ENCODE assay signal across 9 mouse cellular contexts in the genomic region with DNA sequence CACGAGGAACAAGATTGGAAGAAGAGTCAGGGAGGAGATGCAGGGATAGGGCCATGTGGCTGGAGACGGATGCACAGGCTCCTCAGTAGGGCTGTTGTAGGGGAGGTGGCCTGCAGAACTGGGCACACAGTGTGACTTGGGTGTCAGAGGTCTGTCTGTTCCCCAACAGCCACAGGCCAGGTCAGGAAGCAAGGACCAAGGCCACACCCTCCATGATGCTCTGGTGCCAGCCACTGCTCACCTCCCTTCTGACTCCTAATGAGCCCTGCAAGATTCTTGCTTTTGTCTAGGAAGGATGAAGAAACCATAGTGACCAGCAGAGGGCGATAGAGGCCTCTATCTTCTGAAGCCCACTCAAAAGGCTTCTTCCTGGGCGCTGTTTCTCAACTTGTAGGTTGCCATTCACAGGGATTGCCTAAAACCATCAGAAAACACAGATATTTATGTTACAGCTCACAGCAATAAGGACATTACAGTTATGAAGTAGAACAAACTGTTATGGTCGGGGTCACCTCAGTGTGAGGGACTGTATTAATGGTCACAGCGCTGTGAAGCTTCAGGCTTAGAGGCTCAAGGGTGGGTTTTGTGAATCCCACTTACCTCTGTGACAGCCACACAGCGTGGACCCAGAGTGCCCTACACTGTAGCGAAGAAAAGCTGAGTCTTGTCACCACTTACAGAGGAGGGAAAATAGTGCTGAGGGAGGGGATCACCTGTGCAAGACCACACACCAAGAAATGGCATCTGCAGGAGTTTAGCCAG. TPM values are rescaled to one million over a fixed set of nuclear protein-coding genes. Genes with fewer than 3 reads are reported as not detected.
DNase-seq lines count a peak whose midpoint lies in the region; ATAC-seq and TF ChIP-seq lines count a peak whose summit lies in the region.
"Had no signal": no experiment of that assay in that cellular context is flagged by ENCODE, and none has a peak within 500 bp of the region (broad histone marks: within the 10 kb centered on the region; RNA-seq: fewer than 3 reads in every experiment).

No protein-coding gene starts in this region.

- 0 out of 2 replicates have a peak, but pooled peaks cover 2% of the 10 kb centered on the region for H3K36me3 ChIP-seq in forebrain, embryonic 16.5 days (ENCODE audit: control insufficient read depth, insufficient read depth)
- peaks cover 99% of the 10 kb centered on the region for H3K36me3 ChIP-seq in liver, embryonic 14.5 days (replicated peaks; ENCODE audit: control insufficient read depth, insufficient read depth, low read depth)
- H3K36me3 ChIP-seq in neural tube, embryonic 13.5 days: peaks cover 85% of the 10 kb centered on the region

- WGBS in cerebellum, adult 2 months: 48% methylated on average over 8 of the region's 8 CpGs
- 56% methylated on average over 8 of the region's 8 CpGs for WGBS in forebrain, embryonic 16.5 days
- WGBS in liver, embryonic 14.5 days (ENCODE audit: insufficient replicate concordance): 68% methylated on average over 8 of the region's 8 CpGs
- 64% methylated on average over 8 of the region's 8 CpGs for WGBS in neural tube, embryonic 13.5 days

- TF ChIP-seq EP300 in liver, embryonic 14.5 days (IDR thresholded peaks at IDR 0.05; ENCODE audit: low read depth): no peak

- ATAC-seq in forebrain, embryonic 16.5 days: peak; percentile 57
- ATAC-seq in liver, embryonic 14.5 days (ENCODE audit: insufficient read depth): no peak
- peak; percentile 66; the same call in 1 of the 2 replicates for ATAC-seq in neural tube, embryonic 13.5 days (ENCODE audit: low read depth)
- no peak for ATAC-seq in activated CD4-positive, CD25-positive, alpha-beta regulatory T cell, adult 4 months

- peaks cover 34% of the 10 kb centered on the region for H3K4me1 ChIP-seq in cerebellum, adult 2 months (ENCODE audit: control insufficient read depth, insufficient read depth, low read length)
- no peaks in the 10 kb centered on the region for H3K4me1 ChIP-seq in forebrain, embryonic 16.5 days (replicated peaks; ENCODE audit: control insufficient read depth, insufficient read depth, low read length)
- H3K4me1 ChIP-seq in liver, embryonic 14.5 days (replicated peaks; ENCODE audit: control insufficient read depth in 2 of 2, insufficient read depth in 2 of 2, low read length in 1 of 2): no peaks in the 10 kb centered on the region; a peak in 1 of 4 replicates
- H3K4me1 ChIP-seq in neural tube, embryonic 13.5 days (replicated peaks): no peaks in the 10 kb centered on the region
- H3K4me1 ChIP-seq: neural tube, embryonic 12.5 days had no signal

- no peak overlapping the region for H3K9ac ChIP-seq in forebrain, embryonic 16.5 days (replicated peaks; ENCODE audit: low read depth, low read length)
- H3K9ac ChIP-seq in liver, embryonic 14.5 days (replicated peaks): no peak overlapping the region
- peak overlapping the region; percentile 18; the same call in 1 of the 2 replicates for H3K9ac ChIP-seq in neural tube, embryonic 13.5 days
- H3K9ac ChIP-seq: neural tube, embryonic 12.5 days had no signal

- no peak overlapping the region for H3K4me2 ChIP-seq in forebrain, embryonic 16.5 days (ENCODE audit: low read length)
- H3K4me2 ChIP-seq in liver, embryonic 14.5 days (ENCODE audit: low read depth): no peak overlapping the region
- H3K4me2 ChIP-seq in neural tube, embryonic 13.5 days: no peak overlapping the region
- H3K4me2 ChIP-seq: neural tube, embryonic 12.5 days had no signal

- no peaks in the 10 kb centered on the region for H3K27me3 ChIP-seq in cerebellum, adult 2 months (ENCODE audit: control insufficient read depth, insufficient read depth, low read length)
- H3K27me3 ChIP-seq in forebrain, embryonic 16.5 days (replicated peaks; ENCODE audit: control insufficient read depth, insufficient read depth, low read length): no peaks in the 10 kb centered on the region
- no peaks in the 10 kb centered on the region for H3K27me3 ChIP-seq in liver, embryonic 14.5 days (ENCODE audit: control insufficient read depth, insufficient read depth, low read length)
- H3K27me3 ChIP-seq in neural tube, embryonic 13.5 days: no peaks in the 10 kb centered on the region
- H3K27me3 ChIP-seq: neural tube, embryonic 12.5 days had no signal

- H3K27ac ChIP-seq in cerebellum, adult 2 months (ENCODE audit: insufficient read depth, low read length): peak overlapping the region; percentile 88
- no peak overlapping the region for H3K27ac ChIP-seq in forebrain, embryonic 16.5 days (ENCODE audit: low read length)
- no peak overlapping the region for H3K27ac ChIP-seq in liver, embryonic 14.5 days
- H3K27ac ChIP-seq in neural tube, embryonic 13.5 days (replicated peaks): no peak overlapping the region
- H3K27ac ChIP-seq: neural tube, embryonic 12.5 days had no signal

- H3K9me3 ChIP-seq in forebrain, embryonic 16.5 days (ENCODE audit: control insufficient read depth, low read length): no peaks in the 10 kb centered on the region
- no peaks in the 10 kb centered on the region for H3K9me3 ChIP-seq in liver, embryonic 14.5 days (ENCODE audit: control insufficient read depth, low read length)
- no peaks in the 10 kb centered on the region for H3K9me3 ChIP-seq in neural tube, embryonic 13.5 days
- H3K9me3 ChIP-seq: neural tube, embryonic 12.5 days had no signal

- peak; percentile 67 for TF ChIP-seq CTCF in cerebellum, adult 2 months (IDR thresholded peaks at IDR 0.05; ENCODE audit: borderline replicate concordance, insufficient read depth, low read depth, low read length)
- TF ChIP-seq CTCF in liver, embryonic 14.5 days (IDR thresholded peaks at IDR 0.05; ENCODE audit: low read depth): peak; percentile 81

- TF ChIP-seq POLR2A in cerebellum, adult 2 months (IDR thresholded peaks at IDR 0.05; ENCODE audit: borderline replicate concordance, insufficient read depth, low read length): no peak

- DNase-seq in urinary bladder, postnatal 14 days (ENCODE audit: low spot score): peak; percentile 63
- no peak for DNase-seq in urinary bladder, postnatal 4 days (ENCODE audit: low spot score in 2 of 2)
- peak; percentile 66 to 69 for DNase-seq in cerebellum, adult 2 months
- peak; percentile 48 for DNase-seq in kidney, adult 18-20 months
- DNase-seq in liver, embryonic 14.5 days (ENCODE audit: low read depth in 3 of 3, low spot score in 3 of 3): peak; percentile 40 to 50 (median 47)

- H3K4me3 ChIP-seq in cerebellum, adult 2 months (replicated peaks; ENCODE audit: insufficient read depth, low read depth, low read length): no peak overlapping the region
- H3K4me3 ChIP-seq in forebrain, embryonic 16.5 days (replicated peaks; ENCODE audit: low read length): no peak overlapping the region
- H3K4me3 ChIP-seq in liver, embryonic 14.5 days (ENCODE audit: insufficient read depth in 1 of 2, low read depth in 2 of 2, low read length in 2 of 2): no peak overlapping the region
- H3K4me3 ChIP-seq in neural tube, embryonic 13.5 days: no peak overlapping the region
- H3K4me3 ChIP-seq: neural tube, embryonic 12.5 days had no signal

RNA-seq across cellular contexts. Expression of gene 4933428G20Rik, which starts 23.6 kb away (rescaled TPM):
- polyA plus RNA-seq in cerebellum, adult 2 months (2012; rRNA removed): not detected in 2 replicates
- 0.29 and 1.2 TPM in 2 replicates for polyA plus RNA-seq in forebrain, embryonic 16.5 days (2015; fragmentation: Nextera tagmentation; extraction: Ambion mirVana)
- polyA plus RNA-seq in liver, embryonic 14.5 days (2012; rRNA removed): 0.02 TPM in 1 of 2 replicates, not detected in the other
- polyA plus RNA-seq in liver, embryonic 14.5 days (2014; fragmentation: Nextera tagmentation; extraction: Ambion mirVana): not detected in 2 replicates
- 0.81 and 1.1 TPM in 2 replicates for polyA plus RNA-seq in neural tube, embryonic 13.5 days (2015; fragmentation: Nextera tagmentation; extraction: Ambion mirVana)
- not detected for polyA plus RNA-seq in activated CD4-positive, CD25-positive, alpha-beta regulatory T cell, adult 4 months (2017; shearing (Covaris generic))

Comparison
In these comparisons a context has a peak if more than half of its experiments do, and no peak if none do; other contexts are left out.
1. DNase-seq: peak in urinary bladder, postnatal 14 days (single experiment), cerebellum, adult 2 months (2 of 2), kidney, adult 18-20 months (single experiment) and liver, embryonic 14.5 days (3 of 3); none in urinary bladder, postnatal 4 days (0 of 2).
2. ATAC-seq: peak in forebrain, embryonic 16.5 days (single experiment) and neural tube, embryonic 13.5 days (single experiment); none in liver, embryonic 14.5 days (single experiment) and activated CD4-positive, CD25-positive, alpha-beta regulatory T cell, adult 4 months (single experiment).